Mouse (Mus musculus) embryonic fibroblast, embryonic 13.5 days (primary cell): Measurements from ENCODE around the gene Spout1.

Experiments
- CTCF ChIP-seq: IDR thresholded peaks from 2 replicates; pipeline ENCODE4 v1.5.1; 2011; ENCODE audit warnings: mild to moderate bottlenecking, control low read depth, low read length, moderate library complexity, borderline replicate concordance; ENCODE audit not compliant: insufficient read depth
- POLR2A ChIP-seq: IDR thresholded peaks from 2 replicates; pipeline ENCODE4 v1.6.1; 2011; ENCODE audit warnings: low read depth, mild to moderate bottlenecking, control low read depth, low read length, moderate library complexity

DNA sequence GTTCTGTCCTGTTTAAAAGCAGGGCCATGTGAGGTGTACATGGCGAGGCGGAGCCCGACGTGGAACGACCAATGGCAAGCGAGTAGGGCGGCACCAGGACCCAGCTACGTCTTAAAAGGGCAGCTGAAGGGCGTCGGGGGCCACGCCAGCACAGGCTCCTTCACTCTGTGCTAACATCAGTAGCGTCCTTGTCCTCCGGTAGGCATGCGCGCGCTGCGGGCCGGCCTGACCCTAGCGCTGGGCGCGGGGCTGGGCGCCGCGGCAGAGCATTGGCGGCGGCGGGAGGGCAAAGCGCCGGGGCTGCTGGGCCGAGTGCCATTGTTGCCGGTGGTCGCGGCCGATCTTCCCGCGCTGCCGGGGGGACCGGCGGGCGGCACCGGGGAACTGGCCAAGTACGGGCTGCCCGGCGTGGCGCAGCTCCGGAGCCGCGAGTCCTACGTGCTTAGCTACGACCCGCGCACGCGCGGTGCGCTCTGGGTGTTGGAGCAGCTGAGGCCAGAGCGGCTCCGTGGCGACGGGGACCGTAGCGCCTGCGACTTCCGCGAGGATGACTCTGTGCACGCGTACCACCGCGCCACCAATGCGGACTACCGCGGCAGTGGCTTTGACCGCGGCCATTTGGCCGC lies 6.8 kb downstream of the Spout1 start, which contains the start of gene Endog:
- TF ChIP-seq CTCF, result no peak
- peak; percentile 98 for TF ChIP-seq POLR2A
